Mouse (Mus musculus): ENCODE measurements around the gene Gm28036. TPM values are rescaled to one million over a fixed set of nuclear protein-coding genes. Genes with fewer than 3 reads are reported as not detected.

The Gm28036 gene
- polyA plus RNA-seq, 1 experiment from 2014 or later: 19.7 TPM

GRCm38 (mm10) chr2:156078421-156079182 is 48.3 kb downstream of the Gm28036 start:
- Histone ChIP-seq H3K27me3 (ENCODE audit: control insufficient read depth, insufficient read depth, low read length) (no peaks in the 10 kb centered on the region), H3K9ac (ENCODE audit: low read depth, low read length) (no peak overlapping the region), H3K9me3 (ENCODE audit: control insufficient read depth, low read length) (no peaks in the 10 kb centered on the region), H3K4me3 (ENCODE audit: low read depth, low read length) (no peak overlapping the region), H3K27ac (ENCODE audit: low read depth, low read length) (no peak overlapping the region), H3K4me2 (replicated peaks; ENCODE audit: low read depth, low read length) (no peak overlapping the region), H3K36me3 (ENCODE audit: control insufficient read depth, insufficient read depth, low read length) (peaks cover 23% of the 10 kb centered on the region; the same call in 1 of the 2 replicates), H3K4me1 (replicated peaks; ENCODE audit: control insufficient read depth, insufficient read depth, low read length) (no peaks in the 10 kb centered on the region)
- ATAC-seq (ENCODE audit: low FRiP score): no peak
- DNase-seq (ENCODE audit: low spot score): no peak
- 95% methylated on average over 16 of the region's 16 CpGs for WGBS

- Histone ChIP-seq H3K9ac (ENCODE audit: low read depth, low read length) (no peak overlapping the region), H3K27ac (ENCODE audit: low read depth, low read length) (no peak overlapping the region), H3K4me1 (replicated peaks; ENCODE audit: control insufficient read depth, insufficient read depth, low read length) (no peaks in the 10 kb centered on the region), H3K27me3 (ENCODE audit: control insufficient read depth, insufficient read depth, low read length) (no peaks in the 10 kb centered on the region), H3K4me3 (ENCODE audit: low read depth, low read length) (no peak overlapping the region), H3K36me3 (ENCODE audit: control insufficient read depth, insufficient read depth, low read length) (peaks cover 25% of the 10 kb centered on the region; the same call in 1 of the 2 replicates), H3K9me3 (ENCODE audit: control insufficient read depth, low read length) (no peaks in the 10 kb centered on the region), H3K4me2 (replicated peaks; ENCODE audit: low read depth, low read length) (no peak overlapping the region)
- no peak for DNase-seq (ENCODE audit: low spot score)
- 91% methylated on average over 7 of the region's 7 CpGs for WGBS
- no peak for ATAC-seq (ENCODE audit: low FRiP score)
Measured at GRCm38 (mm10) chr2:156077461-156077860, 49.4 kb downstream of the Gm28036 start.

- WGBS: 97% methylated on average over 15 of the region's 15 CpGs
- DNase-seq (ENCODE audit: low spot score) (no peak), ATAC-seq (ENCODE audit: low FRiP score) (no peak)
- no peak overlapping the region for H3K4me3 ChIP-seq (ENCODE audit: low read depth, low read length)
- no peaks in the 10 kb centered on the region for H3K27me3 ChIP-seq (ENCODE audit: control insufficient read depth, insufficient read depth, low read length)
- H3K36me3 ChIP-seq (ENCODE audit: control insufficient read depth, insufficient read depth, low read length): peaks cover 27% of the 10 kb centered on the region; the same call in 1 of the 2 replicates
- H3K9me3 ChIP-seq (ENCODE audit: control insufficient read depth, low read length): no peaks in the 10 kb centered on the region
- H3K9ac ChIP-seq (ENCODE audit: low read depth, low read length): no peak overlapping the region
- no peak overlapping the region for H3K27ac ChIP-seq (ENCODE audit: low read depth, low read length)
- H3K4me2 ChIP-seq (replicated peaks; ENCODE audit: low read depth, low read length): no peak overlapping the region
- no peaks in the 10 kb centered on the region for H3K4me1 ChIP-seq (replicated peaks; ENCODE audit: control insufficient read depth, insufficient read depth, low read length)
Measured at GRCm38 (mm10) chr2:156073725-156074124, 53.2 kb downstream of the Gm28036 start.

- no peak overlapping the region for H3K9ac ChIP-seq (ENCODE audit: low read depth, low read length)
- H3K27ac ChIP-seq (ENCODE audit: low read depth, low read length): no peak overlapping the region
- no peak for DNase-seq (ENCODE audit: low spot score)
- no peaks in the 10 kb centered on the region for H3K27me3 ChIP-seq (ENCODE audit: control insufficient read depth, insufficient read depth, low read length)
- ATAC-seq (ENCODE audit: low FRiP score): no peak
- H3K4me2 ChIP-seq (replicated peaks; ENCODE audit: low read depth, low read length): no peak overlapping the region
- no peaks in the 10 kb centered on the region for H3K4me1 ChIP-seq (replicated peaks; ENCODE audit: control insufficient read depth, insufficient read depth, low read length)
- H3K9me3 ChIP-seq (ENCODE audit: control insufficient read depth, low read length): no peaks in the 10 kb centered on the region
- peaks cover 10% of the 10 kb centered on the region; the same call in 1 of the 2 replicates for H3K36me3 ChIP-seq (ENCODE audit: control insufficient read depth, insufficient read depth, low read length)
- H3K4me3 ChIP-seq (ENCODE audit: low read depth, low read length): no peak overlapping the region
- 96% methylated on average over 10 of the region's 10 CpGs for WGBS
Measured at GRCm38 (mm10) chr2:156071236-156071635, 55.7 kb downstream of the Gm28036 start.

- Histone ChIP-seq H3K4me2 (replicated peaks; ENCODE audit: low read depth, low read length) (no peak overlapping the region), H3K27ac (ENCODE audit: low read depth, low read length) (no peak overlapping the region), H3K27me3 (ENCODE audit: control insufficient read depth, insufficient read depth, low read length) (no peaks in the 10 kb centered on the region), H3K4me1 (replicated peaks; ENCODE audit: control insufficient read depth, insufficient read depth, low read length) (no peaks in the 10 kb centered on the region), H3K36me3 (ENCODE audit: control insufficient read depth, insufficient read depth, low read length) (0 out of 2 replicates have a peak, but pooled peaks cover 2% of the 10 kb centered on the region), H3K4me3 (ENCODE audit: low read depth, low read length) (no peak overlapping the region), H3K9ac (ENCODE audit: low read depth, low read length) (no peak overlapping the region), H3K9me3 (ENCODE audit: control insufficient read depth, low read length) (no peaks in the 10 kb centered on the region)
- ATAC-seq (ENCODE audit: low FRiP score): no peak
- DNase-seq (ENCODE audit: low spot score): no peak
- 97% methylated on average over 10 of the region's 10 CpGs for WGBS
Measured at GRCm38 (mm10) chr2:156067916-156068315, 59.0 kb downstream of the Gm28036 start.

GRCm38 (mm10) chr2:156066126-156066525 is 60.8 kb downstream of the Gm28036 start:
- 29% methylated on average over 10 of the region's 10 CpGs for WGBS
- H3K27ac ChIP-seq (ENCODE audit: low read depth, low read length): no peak overlapping the region
- ATAC-seq (ENCODE audit: low FRiP score): peak; percentile 34; the same call in 1 of the 2 replicates

GRCm38 (mm10) chr2:156065099-156066041 is 61.5 kb downstream of the Gm28036 start, which contains the start of gene Spag4:
TSS of gene Spag4 (plus strand) at chr2:156065175.
- peak within 1 kb of the TSS; percentile 66 for H3K27ac ChIP-seq (ENCODE audit: low read depth, low read length)
- H3K4me1 ChIP-seq (replicated peaks; ENCODE audit: control insufficient read depth, insufficient read depth, low read length): no peaks in the 10 kb centered on the region
- H3K27me3 ChIP-seq (ENCODE audit: control insufficient read depth, insufficient read depth, low read length): no peaks in the 10 kb centered on the region
- H3K9me3 ChIP-seq (ENCODE audit: control insufficient read depth, low read length): no peaks in the 10 kb centered on the region
- no peaks in the 10 kb centered on the region for H3K36me3 ChIP-seq (ENCODE audit: control insufficient read depth, insufficient read depth, low read length)
- 1% methylated on average over 71 of the region's 81 CpGs for WGBS
- DNase-seq (ENCODE audit: low spot score) (peak; percentile 88), ATAC-seq (ENCODE audit: low FRiP score) (peak; percentile 81)
- peak within 1 kb of the TSS; percentile 80 for H3K9ac ChIP-seq (ENCODE audit: low read depth, low read length)
- H3K4me2 ChIP-seq (replicated peaks; ENCODE audit: low read depth, low read length): peak within 1 kb of the TSS; percentile 92
- H3K4me3 ChIP-seq (ENCODE audit: low read depth, low read length): peak within 1 kb of the TSS; percentile 67

More at GRCm38 (mm10) chr2:156066126-156066525, 60.8 kb downstream of the Gm28036 start:
- Histone ChIP-seq H3K4me1 (replicated peaks; ENCODE audit: control insufficient read depth, insufficient read depth, low read length) (no peaks in the 10 kb centered on the region), H3K4me2 (replicated peaks; ENCODE audit: low read depth, low read length) (peak overlapping the region; percentile 92), H3K4me3 (ENCODE audit: low read depth, low read length) (peak overlapping the region; percentile 67), H3K9ac (ENCODE audit: low read depth, low read length) (peak overlapping the region; percentile 80; the same call in 1 of the 2 replicates), H3K27me3 (ENCODE audit: control insufficient read depth, insufficient read depth, low read length) (no peaks in the 10 kb centered on the region), H3K9me3 (ENCODE audit: control insufficient read depth, low read length) (no peaks in the 10 kb centered on the region), H3K36me3 (ENCODE audit: control insufficient read depth, insufficient read depth, low read length) (0 out of 2 replicates have a peak, but pooled peaks cover 2% of the 10 kb centered on the region)
- no peak for DNase-seq (ENCODE audit: low spot score)

GRCm38 (mm10) chr2:156052816-156053215 is 74.1 kb downstream of the Gm28036 start, which contains the start of gene Fer1l4:
TSS of gene Fer1l4 (minus strand) at chr2:156052947.
- WGBS: 81% methylated on average over 9 of the region's 9 CpGs
- no peaks in the 10 kb centered on the region for H3K9me3 ChIP-seq (ENCODE audit: control insufficient read depth, low read length)
- no peak within 1 kb of the TSS for H3K4me2 ChIP-seq (replicated peaks; ENCODE audit: low read depth, low read length)
- H3K27me3 ChIP-seq (ENCODE audit: control insufficient read depth, insufficient read depth, low read length): no peaks in the 10 kb centered on the region
- ATAC-seq (ENCODE audit: low FRiP score) (no peak), DNase-seq (ENCODE audit: low spot score) (no peak)
- no peak within 1 kb of the TSS for H3K27ac ChIP-seq (ENCODE audit: low read depth, low read length)
- no peaks in the 10 kb centered on the region for H3K36me3 ChIP-seq (ENCODE audit: control insufficient read depth, insufficient read depth, low read length)
- H3K9ac ChIP-seq (ENCODE audit: low read depth, low read length): no peak within 1 kb of the TSS
- no peak within 1 kb of the TSS for H3K4me3 ChIP-seq (ENCODE audit: low read depth, low read length)
- no peaks in the 10 kb centered on the region for H3K4me1 ChIP-seq (replicated peaks; ENCODE audit: control insufficient read depth, insufficient read depth, low read length)

Measured in hindbrain, embryonic 11.5 days (tissue).